Mouse (Mus musculus) liver, embryonic 14.5 days (tissue): ENCODE measurements around the gene Ercc6l.

Source experiments
- CTCF ChIP-seq: IDR thresholded peaks from 2 replicates; pipeline ENCODE4 v1.5.1; 2016; ENCODE audit warnings: antibody characterized with exemption, low read depth, control low read depth
- EP300 ChIP-seq: IDR thresholded peaks from 2 replicates; pipeline ENCODE4 v1.6.1; 2016; ENCODE audit warnings: antibody characterized with exemption, low read depth

DNA sequence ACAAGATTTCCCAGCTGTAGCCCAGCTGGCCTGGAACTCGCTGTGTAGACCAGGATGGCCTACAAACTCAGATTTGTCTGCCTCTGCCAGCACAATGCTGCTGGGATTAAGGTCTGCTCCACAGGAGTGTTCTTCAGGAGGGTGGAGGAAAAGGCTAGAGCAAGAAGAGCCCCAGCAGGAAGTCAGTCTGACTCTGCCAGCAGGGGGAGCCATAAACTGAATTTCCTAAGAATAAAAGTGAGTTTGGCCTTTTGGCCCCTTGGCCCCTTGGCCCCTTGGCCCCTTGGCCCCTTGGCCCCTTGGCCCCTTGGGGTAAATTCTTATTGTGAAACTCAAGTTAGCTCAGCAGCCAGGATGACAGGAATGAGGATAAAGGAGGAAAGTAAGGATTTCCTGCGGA lies 2.9 kb upstream of the Ercc6l start:
- peak; percentile 66 for TF ChIP-seq CTCF
- TF ChIP-seq EP300 = no peak
